Mouse (Mus musculus): Measurements from ENCODE around the gene Gm49322. TPM values are rescaled to one million over a fixed set of nuclear protein-coding genes. Genes with fewer than 3 reads are reported as not detected.

Gene Gm49322
- polyA plus RNA-seq, 1 experiment from 2014 or later = 4.5 TPM

- H3K4me2 ChIP-seq (replicated peaks) = no peak overlapping the region
- H3K9ac ChIP-seq (replicated peaks) = no peak overlapping the region
- H3K27ac ChIP-seq (replicated peaks) = no peak overlapping the region
- no peaks in the 10 kb centered on the region for H3K9me3 ChIP-seq
- 92% methylated on average over 10 of the region's 10 CpGs for WGBS
- peaks cover 20% of the 10 kb centered on the region for H3K36me3 ChIP-seq
- peaks cover 19% of the 10 kb centered on the region for H3K4me1 ChIP-seq
- H3K4me3 ChIP-seq = no peak overlapping the region
- no peak for ATAC-seq (replicated peaks)
- H3K27me3 ChIP-seq = no peaks in the 10 kb centered on the region
These were observed 44.6 kb downstream of the Gm49322 start for GRCm38 (mm10) chr10:80650392-80650791.

- Histone ChIP-seq H3K36me3 (peaks cover 3% of the 10 kb centered on the region; the same call in 1 of the 2 replicates), H3K27me3 (no peaks in the 10 kb centered on the region), H3K9me3 (no peaks in the 10 kb centered on the region), H3K27ac (replicated peaks) (no peak overlapping the region), H3K4me3 (no peak overlapping the region), H3K4me2 (replicated peaks) (no peak overlapping the region), H3K9ac (replicated peaks) (no peak overlapping the region), H3K4me1 (peaks cover 28% of the 10 kb centered on the region)
- 90% methylated on average over 6 of the region's 6 CpGs for WGBS
- ATAC-seq (replicated peaks) = no peak
These were observed 47.4 kb downstream of the Gm49322 start for GRCm38 (mm10) chr10:80653156-80653720.

DNA sequence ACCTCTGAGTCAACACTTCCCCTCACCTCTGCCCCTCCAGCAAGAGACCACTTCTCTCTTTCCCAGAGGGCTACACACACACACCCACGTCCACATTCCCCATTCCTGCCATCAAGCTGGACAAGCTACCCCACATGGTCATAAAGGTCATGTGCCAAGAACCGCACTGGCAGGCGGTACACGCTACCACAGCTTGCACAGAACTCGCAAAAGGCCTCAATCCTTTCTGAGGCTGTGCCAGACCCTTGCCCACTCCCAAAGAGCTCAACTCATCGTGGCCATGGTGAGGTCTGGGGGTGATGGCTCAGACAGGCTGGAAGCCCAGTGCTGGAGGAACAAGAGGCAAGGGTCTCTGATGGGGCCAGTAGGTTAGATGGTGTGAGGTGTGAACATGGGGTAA, 49.0 kb downstream of the Gm49322 start:
- Histone ChIP-seq H3K4me3 (peak overlapping the region; percentile 73), H3K36me3 (no peaks in the 10 kb centered on the region)
- ATAC-seq (replicated peaks) = no peak

GRCm38 (mm10) chr10:80655406-80656129, 49.7 kb downstream of the Gm49322 start:
- Histone ChIP-seq H3K27me3 (no peaks in the 10 kb centered on the region), H3K4me3 (peak overlapping the region; percentile 73), H3K27ac (replicated peaks) (peak overlapping the region; percentile 93), H3K4me2 (replicated peaks) (peak overlapping the region; percentile 73), H3K36me3 (no peaks in the 10 kb centered on the region), H3K9me3 (no peaks in the 10 kb centered on the region), H3K4me1 (peaks cover 34% of the 10 kb centered on the region), H3K9ac (replicated peaks) (peak overlapping the region; percentile 89)
- peak; percentile 51 for ATAC-seq (replicated peaks)
- WGBS = 4% methylated on average over 12 of the region's 12 CpGs

More for the DNA sequence above, 49.0 kb downstream of the Gm49322 start:
- Histone ChIP-seq H3K9ac (replicated peaks) (peak overlapping the region; percentile 89), H3K4me1 (peaks cover 34% of the 10 kb centered on the region), H3K4me2 (replicated peaks) (peak overlapping the region; percentile 73), H3K9me3 (no peaks in the 10 kb centered on the region), H3K27ac (replicated peaks) (no peak overlapping the region), H3K27me3 (no peaks in the 10 kb centered on the region)
- 86% methylated on average over 6 of the region's 6 CpGs for WGBS

DNA sequence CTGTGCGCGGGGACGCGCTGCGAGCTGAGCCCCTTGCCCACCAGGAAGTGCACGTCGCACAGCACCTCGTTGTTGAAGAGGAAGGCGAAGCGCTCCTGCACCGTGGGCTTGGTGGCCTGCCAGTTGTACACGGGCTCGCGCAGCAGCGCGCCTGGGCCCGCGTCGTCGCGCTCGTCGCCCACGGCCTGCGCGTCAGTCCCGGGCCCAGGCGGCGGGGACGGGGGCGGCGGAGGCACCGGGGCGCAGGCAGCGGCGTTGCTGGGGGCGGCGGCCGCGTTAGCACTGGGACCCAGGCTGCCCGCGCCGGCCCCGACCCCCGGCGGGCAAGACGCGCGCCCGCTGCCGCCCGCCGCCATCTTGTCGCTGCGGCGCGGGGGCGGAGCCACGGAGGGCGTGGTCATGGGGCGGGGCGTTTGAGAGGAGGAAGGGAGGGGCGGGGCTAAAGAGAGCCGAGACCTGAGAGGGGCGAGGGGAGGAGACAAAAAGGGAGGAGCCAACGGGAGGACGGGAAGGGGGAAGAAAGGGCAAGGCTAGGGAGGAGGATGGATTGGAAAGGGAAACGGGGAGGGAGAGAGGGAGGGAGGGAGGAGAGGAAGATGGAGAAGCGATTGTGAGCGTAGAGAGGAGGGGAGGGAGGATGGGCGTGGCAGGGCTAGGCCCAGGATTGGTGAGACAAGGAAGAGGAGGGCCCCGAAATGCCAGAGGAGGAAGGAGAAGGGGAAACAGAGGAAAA, 50.5 kb downstream of the Gm49322 start:
- Histone ChIP-seq H3K36me3 (no peaks in the 10 kb centered on the region), H3K4me2 (replicated peaks) (peak overlapping the region; percentile 73), H3K4me1 (peaks cover 34% of the 10 kb centered on the region), H3K9ac (replicated peaks) (peak overlapping the region; percentile 89), H3K27ac (replicated peaks) (peak overlapping the region; percentile 93), H3K27me3 (no peaks in the 10 kb centered on the region), H3K4me3 (peak overlapping the region; percentile 73), H3K9me3 (no peaks in the 10 kb centered on the region)
- ATAC-seq (replicated peaks) = peak; percentile 85
- under 1% methylated on average over 70 of the region's 72 CpGs for WGBS

- peak; percentile 57; the same call in 1 of the 2 replicates for ATAC-seq (replicated peaks)
- Histone ChIP-seq H3K9ac (replicated peaks) (peak within 1 kb of the TSS; percentile 89), H3K27me3 (no peaks in the 10 kb centered on the region), H3K9me3 (no peaks in the 10 kb centered on the region), H3K4me1 (peaks cover 34% of the 10 kb centered on the region), H3K4me3 (peak within 1 kb of the TSS; percentile 73), H3K27ac (replicated peaks) (peak within 1 kb of the TSS; percentile 93), H3K4me2 (replicated peaks) (peak within 1 kb of the TSS; percentile 73), H3K36me3 (no peaks in the 10 kb centered on the region)
- 21% methylated on average over 15 of the region's 15 CpGs for WGBS
These were observed 51.2 kb downstream of the Gm49322 start, which contains the start of gene Btbd2 for GRCm38 (mm10) chr10:80656863-80657623. Btbd2 (minus strand) TSS chr10:80657071.

DNA sequence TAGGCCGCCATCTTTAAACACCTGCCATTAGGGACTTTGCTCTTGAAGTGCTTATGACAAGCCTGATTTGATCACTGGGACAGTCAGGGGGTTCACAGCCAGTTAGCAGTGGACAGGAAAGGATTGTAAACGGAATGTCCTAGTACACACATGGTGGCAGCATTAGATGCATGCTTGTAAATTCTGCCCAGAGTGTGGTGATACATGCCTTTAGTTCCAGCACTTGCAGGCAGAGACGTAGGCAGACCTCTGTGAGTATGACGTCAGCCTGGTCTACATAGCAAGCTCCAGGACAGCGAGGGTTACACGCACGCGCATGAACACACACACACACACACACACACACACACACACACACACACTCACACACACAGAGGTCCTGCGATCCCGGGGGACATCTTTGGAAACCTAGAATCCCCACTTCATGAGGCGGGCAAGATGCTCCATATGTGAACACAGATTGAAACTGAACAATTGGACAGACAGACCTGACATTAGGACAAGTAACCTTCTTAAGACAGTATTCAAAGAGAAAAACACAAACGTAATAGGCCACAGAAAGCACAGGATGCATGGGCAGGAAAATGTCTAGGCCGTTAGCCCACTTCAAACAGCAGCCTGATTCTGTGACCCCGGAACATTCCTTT, 52.5 kb downstream of the Gm49322 start:
- WGBS = 89% methylated on average over 14 of the region's 14 CpGs
- H3K4me1 ChIP-seq = peaks cover 34% of the 10 kb centered on the region
- no peak overlapping the region for H3K4me3 ChIP-seq
- H3K4me2 ChIP-seq (replicated peaks) = no peak overlapping the region
- H3K9me3 ChIP-seq = no peaks in the 10 kb centered on the region
- no peaks in the 10 kb centered on the region for H3K36me3 ChIP-seq
- H3K27me3 ChIP-seq = no peaks in the 10 kb centered on the region
- H3K9ac ChIP-seq (replicated peaks) = no peak overlapping the region
- ATAC-seq (replicated peaks) = no peak
- H3K27ac ChIP-seq (replicated peaks) = peak overlapping the region; percentile 45; the same call in 1 of the 2 replicates

DNA sequence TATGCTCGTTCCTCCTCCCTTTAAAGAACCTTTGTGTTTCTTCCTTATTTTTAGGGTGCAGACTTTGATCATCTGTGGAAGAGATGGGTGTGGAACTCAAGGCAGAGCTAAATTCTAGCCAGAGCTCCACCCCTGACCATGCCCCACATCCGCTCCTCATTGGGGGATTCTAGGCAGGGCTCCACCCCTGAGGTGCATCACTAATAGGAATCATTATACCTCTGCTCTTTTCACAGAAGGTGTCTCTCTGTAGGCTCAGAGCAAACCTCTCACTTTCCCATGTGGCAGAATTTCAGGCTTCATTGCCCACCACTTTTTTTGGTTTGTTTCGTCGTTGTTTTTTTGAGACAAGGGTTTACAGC, 53.0 kb downstream of the Gm49322 start:
- no peaks in the 10 kb centered on the region for H3K9me3 ChIP-seq
- H3K4me1 ChIP-seq = peaks cover 29% of the 10 kb centered on the region
- no peaks in the 10 kb centered on the region for H3K36me3 ChIP-seq
- peak overlapping the region; percentile 45 for H3K27ac ChIP-seq (replicated peaks)
- 67% methylated on average over 4 of the region's 4 CpGs for WGBS
- no peak overlapping the region for H3K9ac ChIP-seq (replicated peaks)
- no peak overlapping the region for H3K4me3 ChIP-seq
- no peak for ATAC-seq (replicated peaks)
- H3K4me2 ChIP-seq (replicated peaks) = no peak overlapping the region
- no peaks in the 10 kb centered on the region for H3K27me3 ChIP-seq

GRCm38 (mm10) chr10:80659213-80659612, 53.4 kb downstream of the Gm49322 start:
- Histone ChIP-seq H3K4me1 (peaks cover 27% of the 10 kb centered on the region), H3K4me2 (replicated peaks) (peak overlapping the region; percentile 35), H3K9me3 (no peaks in the 10 kb centered on the region), H3K36me3 (no peaks in the 10 kb centered on the region), H3K9ac (replicated peaks) (no peak overlapping the region), H3K4me3 (peak overlapping the region; percentile 31), H3K27ac (replicated peaks) (peak overlapping the region; percentile 45), H3K27me3 (no peaks in the 10 kb centered on the region)
- no peak for ATAC-seq (replicated peaks)
- 6% methylated on average over 10 of the region's 10 CpGs for WGBS

- H3K9ac ChIP-seq (replicated peaks) = no peak overlapping the region
- no peak overlapping the region for H3K4me3 ChIP-seq
- WGBS = 35% methylated on average over 5 of the region's 5 CpGs
- H3K36me3 ChIP-seq = peaks cover 2% of the 10 kb centered on the region
- no peaks in the 10 kb centered on the region for H3K9me3 ChIP-seq
- no peak overlapping the region for H3K27ac ChIP-seq (replicated peaks)
- ATAC-seq (replicated peaks) = no peak
- H3K4me1 ChIP-seq = peaks cover 16% of the 10 kb centered on the region
- H3K27me3 ChIP-seq = no peaks in the 10 kb centered on the region
- H3K4me2 ChIP-seq (replicated peaks) = no peak overlapping the region
These were observed 55.3 kb downstream of the Gm49322 start for GRCm38 (mm10) chr10:80661149-80661548.

GRCm38 (mm10) chr10:80663485-80664196, 57.8 kb downstream of the Gm49322 start:
- no peaks in the 10 kb centered on the region for H3K27me3 ChIP-seq
- H3K27ac ChIP-seq (replicated peaks) = no peak overlapping the region
- H3K4me3 ChIP-seq = no peak overlapping the region
- H3K9ac ChIP-seq (replicated peaks) = no peak overlapping the region
- ATAC-seq (replicated peaks) = no peak
- peaks cover 27% of the 10 kb centered on the region for H3K36me3 ChIP-seq
- H3K4me1 ChIP-seq = peaks cover 11% of the 10 kb centered on the region
- WGBS = 63% methylated on average over 5 of the region's 5 CpGs
- H3K4me2 ChIP-seq (replicated peaks) = no peak overlapping the region
- H3K9me3 ChIP-seq = no peaks in the 10 kb centered on the region

All from forebrain, embryonic 15.5 days (tissue).